Mouse (Mus musculus) c-Kit-positive CD71-positive TER-119-negative erythroid progenitor cells, embryonic 14.5 days (primary cell): ENCODE measurements around the gene Ltf.

Experiments used
- DNase-seq: peaks from one replicate; pipeline ENCODE4 v3.0.0-alpha.2; 2013; ENCODE audit warnings: low read depth

The Ltf gene

GRCm38 (mm10) chr9:111087960-111088359 lies 68.9 kb downstream of the Ltf start:
- no peak for DNase-seq

GRCm38 (mm10) chr9:111088886-111089285 lies 69.8 kb downstream of the Ltf start:
- no peak for DNase-seq
